Mouse (Mus musculus) left cerebral cortex, postnatal 14 days (tissue): ENCODE results near the gene Ncaph2. TPM values are rescaled to one million over a fixed set of nuclear protein-coding genes. Genes with fewer than 3 reads are reported as not detected.

Experiments used
- DNase-seq, 2 experiments: peaks; one replicate each; pipeline ENCODE4 v3.0.0; 2021 to 2022; ENCODE audit warnings: low spot score in 2 of 2, mixed read lengths in 1 of 2
- intact Hi-C: fragments of 180-260 bp; cut with DNase I; formaldehyde crosslinking; loops from one replicate; pipeline ENCODE4 v1.15.1; 2025
- total RNA-seq, 2 experiments: library from RNA; stranded (reverse); gene quantifications; 2 replicates each; pipeline ENCODE4 v1.2.3; 2021

The Ncaph2 gene
- total RNA-seq, 2 experiments from 2014 or later, result 80.2 to 81.3 TPM

DNA sequence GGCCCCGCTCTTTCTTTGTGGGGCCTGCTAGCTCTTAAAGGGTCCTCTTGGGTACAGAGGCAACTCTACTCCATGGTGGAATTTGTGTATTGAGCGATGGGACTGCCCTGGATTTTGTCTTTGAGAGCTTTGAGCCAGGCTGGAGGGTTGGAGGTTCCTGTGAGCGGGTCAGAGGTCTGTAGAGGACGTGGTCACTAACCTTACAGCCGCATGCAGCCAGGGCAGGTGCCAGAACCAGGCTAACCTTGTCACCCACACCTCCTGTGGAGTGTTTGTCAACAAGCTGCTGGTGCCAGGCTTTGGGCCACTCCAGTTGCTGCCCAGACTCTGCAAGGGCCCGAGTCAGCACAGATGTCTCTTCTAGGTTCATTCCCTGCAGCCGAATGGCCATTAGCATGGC, 20.5 kb downstream of the Ncaph2 start:
- intact Hi-C loops, result no loop called here
- DNase-seq, result no peak

DNA sequence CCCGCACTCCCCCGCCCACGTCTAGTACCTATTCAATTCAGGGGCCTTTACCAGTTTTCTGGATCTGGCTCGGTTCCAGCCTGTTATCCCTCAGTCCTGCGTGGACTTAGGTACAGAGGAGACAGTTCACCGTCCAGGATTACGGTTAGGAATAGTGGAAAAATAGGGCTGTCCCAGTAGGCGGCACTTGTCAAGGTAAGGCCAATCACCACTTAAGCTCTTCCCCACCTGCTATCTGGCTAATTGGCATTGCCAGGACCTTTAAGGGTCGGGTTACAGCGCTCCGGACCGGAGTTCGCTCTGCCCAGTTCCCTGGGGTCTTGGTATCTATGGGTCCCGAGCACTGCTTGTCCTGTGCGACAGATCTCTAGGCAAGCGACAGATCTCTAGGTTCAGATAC, 21.4 kb downstream of the Ncaph2 start, which contains the start of gene Tymp:
TSS of gene Tymp (minus strand) at position 83 of the 400 bp plus-strand sequence.
- intact Hi-C loops, result no loop called here
- DNase-seq, result no peak

DNA sequence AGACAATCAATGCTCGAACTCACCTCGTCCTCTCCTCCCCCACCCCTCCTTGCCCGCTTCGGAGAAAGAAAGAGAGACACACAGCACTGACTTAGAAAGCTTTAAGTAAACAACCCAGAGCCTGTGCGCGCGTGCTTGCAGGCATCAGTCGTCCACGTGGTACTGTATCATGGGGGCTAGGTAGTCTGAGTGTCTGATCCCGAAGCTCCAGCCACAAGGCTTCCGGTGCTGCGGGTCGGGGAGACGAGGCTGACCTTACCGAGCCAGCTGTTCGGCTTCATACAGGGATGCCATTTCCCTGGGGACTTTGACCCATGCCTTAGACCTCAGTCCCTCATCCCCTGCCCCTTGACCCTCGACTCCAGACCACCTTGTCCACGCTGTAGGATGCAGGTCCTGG, 21.8 kb downstream of the Ncaph2 start:
- intact Hi-C loops, result no loop called here
- DNase-seq, result no peak

DNA sequence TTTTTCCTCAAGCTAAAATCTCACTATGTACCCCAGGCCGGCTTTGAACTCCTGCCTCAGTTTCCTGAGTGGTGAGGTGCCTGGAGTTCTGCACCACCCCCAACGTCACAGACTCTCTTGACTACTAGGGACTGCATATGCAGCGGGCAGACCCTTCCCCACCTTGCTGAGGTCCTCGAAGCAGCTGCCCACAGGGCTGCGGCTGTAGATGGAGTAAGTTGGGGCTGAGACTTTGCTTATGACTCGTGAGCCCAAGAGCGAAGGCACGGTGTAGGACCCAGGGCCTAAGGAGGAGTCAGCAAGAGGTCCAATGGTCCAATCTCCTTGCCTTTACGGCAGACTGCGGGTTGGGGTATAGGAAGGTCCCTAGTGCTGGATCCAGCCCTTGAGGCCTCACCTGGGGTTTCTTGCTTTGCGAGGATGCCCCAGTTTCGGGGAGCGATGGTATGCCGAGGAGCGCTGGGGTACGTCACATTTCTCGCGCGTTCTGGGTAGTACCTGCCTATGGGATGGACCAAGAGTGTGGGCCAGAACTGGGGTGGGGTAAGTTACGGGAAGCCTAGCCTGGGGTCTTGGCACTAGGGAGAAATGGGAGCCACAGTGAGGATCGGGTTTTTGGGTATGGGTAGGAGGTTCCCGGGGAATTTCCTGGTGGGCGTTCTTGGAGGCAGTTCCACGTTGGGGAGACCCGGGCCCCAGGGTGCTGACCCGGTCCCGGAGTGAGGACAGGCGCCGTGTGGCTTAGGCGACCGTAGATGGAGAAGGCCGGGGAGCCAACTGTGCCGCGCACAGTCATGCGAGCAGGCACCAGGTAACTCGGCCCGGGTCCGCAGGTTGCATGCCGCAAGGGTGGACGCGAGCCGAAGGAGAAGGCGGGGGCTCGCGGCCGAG, 22.7 kb downstream of the Ncaph2 start:
- intact Hi-C loops, result no loop called here
- DNase-seq, result no peak

DNA sequence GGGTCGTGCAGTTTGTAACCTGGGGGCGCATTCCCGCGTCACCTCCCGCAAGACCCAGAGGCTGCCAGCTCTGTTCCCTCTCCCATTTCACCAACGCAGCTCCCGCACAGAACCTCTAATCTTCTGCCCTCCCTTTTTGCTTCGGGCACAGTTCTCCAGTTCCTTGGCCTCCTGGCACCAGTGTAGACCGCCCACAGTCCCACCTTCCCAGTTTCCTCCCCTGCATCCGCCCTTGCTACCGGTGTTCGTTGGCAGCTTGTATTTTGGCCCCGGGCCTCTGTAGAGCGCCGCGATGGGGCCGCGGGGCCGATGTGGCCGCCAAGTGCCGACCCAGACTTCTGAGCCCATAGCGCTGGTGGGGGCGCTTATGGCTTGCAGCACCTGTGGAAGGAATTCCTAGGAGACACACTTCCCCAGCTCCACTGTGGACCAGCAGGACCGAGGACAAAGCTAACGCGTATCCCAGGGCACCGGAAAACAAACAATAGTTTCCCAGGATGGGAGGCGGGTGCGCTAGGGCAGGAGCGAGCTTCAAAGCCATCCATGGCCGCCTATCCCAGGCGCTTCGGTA, 23.4 kb downstream of the Ncaph2 start, which contains the start of gene Odf3b:
TSS of gene Odf3b (minus strand) at position 452 of the 571 bp plus-strand sequence.
- no peak for DNase-seq
- intact Hi-C loops, result no loop called here

DNA sequence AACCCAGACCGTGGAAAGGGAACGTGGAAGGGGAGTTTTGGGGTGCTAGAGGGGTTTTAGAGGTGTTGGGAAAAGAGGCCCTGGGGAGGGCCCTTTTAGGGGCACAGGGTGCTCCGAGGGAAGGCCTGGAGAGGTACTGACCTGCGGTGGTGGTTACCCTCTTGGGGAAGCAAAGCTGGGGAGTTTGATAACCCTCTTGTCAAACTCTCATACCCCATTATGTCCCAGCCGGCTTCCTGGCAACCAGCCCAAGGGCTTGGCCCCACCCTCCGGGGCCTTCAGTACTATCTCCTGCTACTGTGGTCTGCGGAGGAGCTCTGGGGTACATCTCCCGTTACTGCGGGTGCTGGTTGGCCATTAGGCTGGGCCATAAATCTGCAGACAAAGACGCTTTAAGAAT, 23.9 kb downstream of the Ncaph2 start:
- intact Hi-C loops, result no loop called here
- DNase-seq, result no peak

DNA sequence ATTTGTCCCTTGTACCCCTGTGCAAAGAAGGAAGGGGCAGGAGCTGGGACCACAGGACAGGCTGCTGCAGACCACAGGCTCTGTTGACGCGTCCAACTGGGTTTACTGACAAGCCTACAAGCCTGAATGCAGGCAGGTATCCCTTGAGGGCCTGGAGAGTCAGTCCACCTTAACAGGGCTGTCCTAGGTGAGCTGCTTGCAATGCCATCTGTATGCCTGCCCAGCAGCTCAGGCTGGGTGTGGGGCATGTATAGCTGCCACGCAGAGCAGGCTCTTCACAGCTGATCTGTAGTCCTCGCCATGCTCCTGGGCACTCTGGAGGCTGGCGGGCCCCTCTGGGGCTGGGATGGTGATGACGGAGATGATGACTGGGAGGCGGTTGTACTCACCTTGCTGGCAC, 29.1 kb downstream of the Ncaph2 start, which contains the start of gene Klhdc7b:
TSS of gene Klhdc7b (plus strand) at position 301 of the 400 bp plus-strand sequence.
- DNase-seq, result no peak
- intact Hi-C loops, result loop anchor here (5.0 kb wide), 1 partner anchor 43 kb away; the partner anchor contains the start of genes C730034F03Rik, Chkb, Cpt1b and Gm44502

DNA sequence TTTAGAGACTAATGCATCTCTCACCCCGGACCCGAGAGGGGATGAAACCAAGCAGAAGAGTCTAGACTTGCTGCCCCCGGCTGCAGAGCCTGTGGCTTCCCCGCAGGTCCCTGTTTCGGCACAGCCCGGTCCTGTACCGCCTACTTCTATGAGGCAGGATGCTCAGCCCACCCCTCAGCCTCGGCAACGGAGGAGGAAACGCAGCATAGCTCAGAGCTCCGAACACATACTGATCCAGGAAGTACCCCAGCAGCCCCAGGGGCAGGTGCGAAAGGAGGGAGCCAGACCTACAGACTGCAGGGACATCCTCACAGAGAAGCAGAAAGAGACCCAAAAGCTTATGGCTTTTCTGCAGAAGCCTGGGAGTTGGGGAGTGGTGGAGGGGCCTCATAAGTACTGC, 31.6 kb downstream of the Ncaph2 start:
- intact Hi-C loops, result no loop called here
- DNase-seq, result no peak

DNA sequence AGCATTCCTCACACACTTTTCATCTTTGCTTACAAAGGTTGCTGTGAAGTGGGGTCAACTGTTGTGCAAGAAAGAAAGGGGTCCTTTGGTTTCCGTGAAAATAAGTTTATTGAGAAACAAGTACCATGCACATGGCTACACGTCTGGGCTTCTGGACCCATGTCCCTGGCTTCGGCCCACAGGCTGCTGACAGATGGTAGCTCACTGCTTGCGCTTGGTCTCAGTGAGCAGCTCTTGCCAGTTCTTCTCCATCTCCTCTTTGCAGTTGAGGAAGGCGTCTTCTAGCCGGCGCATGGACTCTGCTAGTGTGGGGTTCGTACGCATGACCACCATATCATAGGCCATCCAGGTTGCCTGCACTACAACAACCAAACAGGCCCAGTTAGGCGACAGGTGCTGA, 34.6 kb downstream of the Ncaph2 start:
- DNase-seq, result no peak
- intact Hi-C loops, result no loop called here

DNA sequence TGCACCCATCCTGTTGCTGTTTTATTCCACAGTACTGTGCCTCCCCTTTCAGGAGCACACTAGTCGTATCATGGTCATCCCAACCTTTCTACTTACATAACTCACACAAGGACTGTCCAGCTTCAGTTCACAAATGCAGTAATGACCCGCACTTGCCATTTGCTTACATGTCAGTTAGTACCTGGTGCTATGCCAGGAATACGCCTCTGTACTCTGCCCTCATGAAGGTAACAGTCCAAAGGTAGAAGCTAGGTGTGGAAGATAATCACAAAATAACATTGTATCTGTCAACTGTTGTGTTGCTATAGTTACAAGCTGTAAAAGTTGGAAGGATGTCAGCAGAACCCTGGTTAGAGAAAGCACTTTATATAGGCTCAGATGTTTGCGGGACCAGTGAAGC, 41.4 kb downstream of the Ncaph2 start:
- no peak for DNase-seq
- intact Hi-C loops, result no loop called here

DNA sequence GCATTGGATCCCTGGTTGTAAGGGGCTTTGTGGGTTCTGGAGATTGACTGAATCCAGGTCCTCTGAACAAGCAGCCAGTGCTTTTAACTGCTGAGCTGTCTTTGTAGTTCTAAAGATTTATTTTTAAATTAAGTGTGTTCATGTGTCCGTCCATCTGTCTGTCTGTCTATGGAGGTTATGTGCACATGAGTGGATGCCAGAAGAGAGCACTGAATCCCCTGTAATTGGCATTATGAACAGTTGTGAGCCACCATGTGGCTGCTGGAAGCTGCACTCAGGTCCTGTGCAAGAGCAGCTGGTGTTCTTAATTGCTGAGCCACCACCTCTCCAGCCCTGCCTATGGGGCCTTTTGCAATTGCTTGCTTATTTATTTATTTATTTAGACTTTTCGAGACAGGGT, 42.6 kb downstream of the Ncaph2 start:
- no peak for DNase-seq
- intact Hi-C loops, result no loop called here

DNA sequence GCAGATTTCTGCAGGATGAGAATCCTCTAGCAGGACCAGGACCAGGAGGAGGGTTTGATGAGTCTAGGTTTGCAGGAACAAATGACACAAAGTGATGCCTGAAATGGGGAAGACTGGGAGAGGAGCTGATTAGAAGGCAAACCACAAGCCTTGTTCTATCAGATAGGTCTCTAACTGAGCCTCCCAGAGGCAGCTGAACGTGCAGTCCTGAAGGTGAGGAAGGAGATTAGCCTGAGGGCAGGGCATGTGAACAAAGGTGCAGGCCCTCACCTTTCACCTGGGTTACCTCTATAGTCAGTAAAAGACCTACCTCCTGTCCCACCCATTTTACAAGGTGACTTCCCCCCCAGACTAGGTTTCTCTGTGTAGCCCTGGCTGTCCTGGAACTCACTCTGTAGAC, 44.2 kb downstream of the Ncaph2 start:
- intact Hi-C loops, result no loop called here

DNA sequence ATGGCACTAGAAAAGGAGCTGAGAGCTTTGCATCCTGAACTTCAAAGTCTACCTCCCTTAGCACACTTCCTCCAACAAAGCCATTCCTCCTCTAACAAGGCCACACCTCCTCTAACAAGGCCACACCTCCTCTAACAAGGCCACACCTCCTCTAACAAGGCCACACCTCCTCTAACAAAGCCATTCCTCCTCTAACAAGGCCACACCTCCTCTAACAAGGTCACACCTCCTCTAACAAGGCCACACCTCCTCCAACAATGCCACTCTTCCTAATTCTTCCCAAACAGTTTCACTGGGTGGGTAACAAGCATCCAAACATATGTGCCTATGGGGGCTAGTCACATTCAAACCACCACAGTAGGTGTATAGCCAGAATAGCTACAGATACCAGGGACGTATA, 47.0 kb downstream of the Ncaph2 start:
- DNase-seq, result no peak
- intact Hi-C loops, result no loop called here

More for the DNA sequence above, 44.2 kb downstream of the Ncaph2 start:
- no peak for DNase-seq

DNA sequence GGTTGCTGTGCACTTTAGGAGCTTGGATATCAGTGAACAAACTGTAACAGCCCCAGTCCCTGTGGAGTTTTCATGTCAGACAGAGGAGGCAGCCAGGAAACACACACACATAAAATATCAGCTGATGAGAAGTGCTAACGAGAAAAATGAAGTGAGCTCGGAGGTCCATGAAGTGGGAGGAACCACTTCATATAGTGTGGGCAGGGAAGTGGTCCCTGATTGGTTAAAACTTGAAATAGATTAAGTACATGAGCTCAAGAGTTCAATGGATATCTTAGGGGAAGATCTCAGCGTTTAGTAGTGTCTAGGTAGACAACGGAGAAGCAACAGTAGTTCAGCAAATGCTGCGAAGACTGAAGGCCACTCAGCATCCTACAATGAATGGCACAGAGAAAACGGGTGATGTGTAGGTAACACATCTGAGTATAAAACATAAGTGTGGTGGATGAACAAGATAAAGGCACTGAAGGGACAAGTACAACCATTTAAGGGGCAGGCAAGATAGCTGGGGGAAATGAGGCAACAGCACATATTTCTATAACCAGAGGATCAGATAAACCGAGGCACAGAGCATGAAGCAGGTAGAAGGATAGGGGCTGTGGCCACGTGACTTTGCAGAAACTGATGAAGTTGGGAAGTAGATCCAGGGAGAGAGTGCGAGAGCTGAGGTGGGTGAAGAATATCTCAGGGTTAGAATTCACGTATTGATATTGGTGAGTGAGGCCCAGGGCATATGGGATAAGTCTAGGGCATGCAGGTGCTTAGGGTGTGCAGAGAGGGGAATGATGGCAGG, 49.5 kb downstream of the Ncaph2 start:
- intact Hi-C loops, result no loop called here
- DNase-seq, result no peak

DNA sequence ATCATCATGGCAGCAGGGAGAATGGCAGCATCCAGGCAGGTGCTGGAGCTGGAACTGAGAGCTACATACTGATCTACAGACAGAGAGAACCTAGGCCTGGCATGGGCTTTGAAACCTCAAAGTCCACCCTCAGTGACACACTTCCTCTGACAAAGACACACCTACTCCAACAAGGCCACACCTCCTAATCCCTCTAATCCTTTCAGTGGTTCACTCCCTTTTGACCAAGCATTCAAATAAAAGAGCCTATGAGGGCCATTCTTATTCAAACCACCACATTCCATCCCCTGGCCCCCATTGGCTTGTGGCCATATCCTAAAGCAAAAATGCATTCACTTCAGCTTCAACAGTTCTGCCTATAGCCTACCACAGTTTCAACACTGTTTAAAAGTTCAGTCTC, 51.2 kb downstream of the Ncaph2 start:
- intact Hi-C loops, result no loop called here

DNA sequence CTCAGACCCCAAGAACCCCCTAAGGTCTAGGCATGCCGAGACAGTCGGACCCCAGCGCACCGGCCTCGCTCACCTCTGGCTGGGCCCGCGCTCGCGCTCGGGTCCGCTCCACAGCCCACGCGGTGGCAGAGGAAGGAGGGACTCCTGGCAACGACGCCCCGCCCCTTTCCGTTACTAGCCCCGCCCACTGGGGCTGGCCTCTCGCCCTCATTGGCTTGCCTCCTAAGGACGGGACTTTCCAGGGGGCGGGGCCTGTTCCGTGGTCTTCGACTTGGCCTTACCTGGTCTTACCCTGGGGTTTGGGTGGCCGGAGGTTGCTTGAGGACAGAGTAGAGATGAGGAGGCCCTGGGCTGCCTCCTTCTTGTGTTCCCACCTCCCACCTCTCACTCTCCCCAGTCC, 54.6 kb downstream of the Ncaph2 start, which contains the start of gene Syce3:
TSS of gene Syce3 (minus strand) at position 386 of the 400 bp plus-strand sequence.
- no peak for DNase-seq
- intact Hi-C loops, result no loop called here

More for the DNA sequence above, 51.2 kb downstream of the Ncaph2 start:
- DNase-seq, result no peak

DNA sequence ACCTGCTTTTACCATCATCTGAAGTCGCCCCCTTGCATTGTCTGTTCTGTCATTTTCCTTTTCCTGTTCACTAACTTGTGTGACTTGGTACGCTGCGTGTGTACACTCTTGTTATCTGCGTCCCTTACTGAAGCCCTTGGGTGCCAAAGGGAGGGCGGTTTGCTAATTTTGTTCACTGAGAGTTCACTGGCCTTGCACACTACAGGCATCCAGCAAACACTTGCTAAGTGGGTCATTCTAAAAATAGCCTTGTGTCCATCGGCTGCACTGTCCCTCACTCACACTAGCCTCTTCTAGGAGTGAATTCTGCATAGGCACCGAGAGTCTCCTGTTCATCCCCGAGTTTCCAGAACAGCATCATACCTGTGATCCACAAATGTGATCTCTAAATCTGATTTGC, 59.8 kb downstream of the Ncaph2 start:
- no peak for DNase-seq
- intact Hi-C loops, result no loop called here

DNA sequence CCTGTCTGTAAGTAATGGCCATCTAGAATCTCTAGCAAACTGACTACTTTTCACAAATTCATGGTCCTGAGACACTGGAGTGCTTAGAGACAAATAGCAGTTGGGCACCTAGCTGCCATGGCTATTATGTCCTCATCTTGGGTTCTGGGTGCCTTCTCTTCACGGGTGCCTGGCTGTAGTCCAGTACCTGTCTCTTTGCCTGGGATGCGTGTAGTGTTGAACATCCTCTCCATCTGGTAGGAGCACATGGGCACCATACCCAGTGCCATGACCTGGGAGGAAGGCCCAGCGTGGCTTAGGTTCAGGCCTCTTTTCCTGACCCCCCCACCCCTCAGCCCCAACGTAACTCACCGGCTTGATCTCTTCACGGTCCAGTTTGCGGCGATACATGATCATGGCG, 66.4 kb downstream of the Ncaph2 start:
- intact Hi-C loops, result no loop called here
- DNase-seq, result no peak
